Mouse (Mus musculus) midbrain, embryonic 16.5 days (tissue): ENCODE data around the gene Elovl6. TPM values are rescaled to one million over a fixed set of nuclear protein-coding genes. Genes with fewer than 3 reads are reported as not detected.

Experiments used
- ATAC-seq: fragments of 200-750 bp; cut with Nextera tagmentation; 2 replicates; pipeline ENCODE4 v1.8.0; 2017; ENCODE audit warnings: moderate TSS enrichment
- H3K27ac ChIP-seq: fragments of 300-500 bp; sonication (generic); 2 replicates; pipeline ENCODE4 v1.5.1; 2014; ENCODE audit warnings: mild to moderate bottlenecking, low read length, mixed read lengths
- H3K27me3 ChIP-seq: fragments of 300-500 bp; sonication (generic); 2 replicates; pipeline ENCODE4 v1.6.1; 2014; ENCODE audit warnings: low read depth, low read length, mixed read lengths; ENCODE audit not compliant: control insufficient read depth, insufficient read depth
- H3K36me3 ChIP-seq: fragments of 300-500 bp; sonication (generic); 2 replicates; pipeline ENCODE4 v1.6.1; 2014; ENCODE audit warnings: mild to moderate bottlenecking, low read length, moderate library complexity, mixed read lengths; ENCODE audit not compliant: control insufficient read depth, insufficient read depth
- H3K4me1 ChIP-seq: fragments of 300-500 bp; sonication (generic); 2 replicates; pipeline ENCODE4 v1.6.1; 2014; ENCODE audit warnings: mild to moderate bottlenecking, low read length, mixed read lengths; ENCODE audit not compliant: control insufficient read depth, insufficient read depth
- H3K4me2 ChIP-seq: fragments of 300-500 bp; sonication (generic); 2 replicates; pipeline ENCODE4 v1.6.1; 2014; ENCODE audit warnings: mild to moderate bottlenecking, low read length, mixed read lengths
- H3K4me3 ChIP-seq: fragments of 300-500 bp; sonication (generic); 2 replicates; pipeline ENCODE4 v1.5.1; 2014; ENCODE audit warnings: low read depth, mild to moderate bottlenecking, low read length, moderate library complexity, mixed read lengths
- H3K9ac ChIP-seq: fragments of 300-500 bp; sonication (generic); 2 replicates; pipeline ENCODE4 v1.6.1; 2014; ENCODE audit warnings: low read depth, low read length, mixed read lengths
- H3K9me3 ChIP-seq: fragments of 300-500 bp; sonication (generic); replicated peaks from 2 replicates; pipeline ENCODE4 v1.6.1; 2014; ENCODE audit warnings: mild to moderate bottlenecking, low read length, mixed read lengths; ENCODE audit not compliant: control insufficient read depth, poor library complexity, severe bottlenecking
- WGBS: fragments of 180-500 bp; shearing (Covaris S2); extraction: QIAGEN DNeasy Blood & Tissue Kit; methylation state at CpG from one replicate; pipeline ENCODE4 v1.1.7; 2014; 5-methylcytosine and 5-hydroxymethylcytosine counted together
- polyA plus RNA-seq: library from polyadenylated mRNA; unstranded; fragments of >200 nt; fragmentation: Nextera tagmentation; extraction: Ambion mirVana; gene quantifications from 2 replicates; pipeline ENCODE4 v1.2.1, GENCODE M21; 2015

The Elovl6 gene
- polyA plus RNA-seq, 1 experiment from 2014 or later, result 46.7 TPM

- no peaks in the 10 kb centered on the region for H3K36me3 ChIP-seq
- 23% methylated on average over 6 of the region's 6 CpGs for WGBS
- H3K9ac ChIP-seq, result peak overlapping the region; percentile 99
- ATAC-seq, result no peak
- H3K9me3 ChIP-seq, result no peaks in the 10 kb centered on the region
- peak overlapping the region; percentile 59 for H3K4me2 ChIP-seq
- H3K27me3 ChIP-seq, result no peaks in the 10 kb centered on the region
- peak overlapping the region; percentile 91 for H3K4me3 ChIP-seq
- peak overlapping the region; percentile 91 for H3K27ac ChIP-seq
- peaks cover 36% of the 10 kb centered on the region for H3K4me1 ChIP-seq
Observed at GRCm38 (mm10) chr3:129535444-129535843, 3.3 kb downstream of the Elovl6 start.

- Histone ChIP-seq H3K36me3 (no peaks in the 10 kb centered on the region), H3K4me3 (peak overlapping the region; percentile 91), H3K9me3 (no peaks in the 10 kb centered on the region), H3K27ac (peak overlapping the region; percentile 91), H3K9ac (peak overlapping the region; percentile 99), H3K27me3 (no peaks in the 10 kb centered on the region), H3K4me2 (peak overlapping the region; percentile 59), H3K4me1 (peaks cover 36% of the 10 kb centered on the region)
- ATAC-seq, result peak; percentile 94
- WGBS, result under 1% methylated on average over 11 of the region's 11 CpGs
Observed at GRCm38 (mm10) chr3:129536109-129536508, 4.0 kb downstream of the Elovl6 start.

GRCm38 (mm10) chr3:129537954-129538353 lies 5.8 kb downstream of the Elovl6 start:
- Histone ChIP-seq H3K36me3 (no peaks in the 10 kb centered on the region; the same call in 1 of the 2 replicates), H3K27ac (0 out of 2 replicates have a peak overlapping the region, but pooled peaks have one; percentile 4), H3K4me2 (0 out of 2 replicates have a peak overlapping the region, but pooled peaks have one; percentile 13), H3K9ac (no peak overlapping the region), H3K4me1 (peaks cover 31% of the 10 kb centered on the region), H3K4me3 (no peak overlapping the region), H3K9me3 (no peaks in the 10 kb centered on the region), H3K27me3 (no peaks in the 10 kb centered on the region)
- no peak for ATAC-seq
- WGBS, result 35% methylated on average over 5 of the region's 5 CpGs

- Histone ChIP-seq H3K9me3 (peaks cover 3% of the 10 kb centered on the region; the same call in 1 of the 2 replicates), H3K27ac (no peak overlapping the region), H3K36me3 (peaks cover 7% of the 10 kb centered on the region; the same call in 1 of the 2 replicates), H3K27me3 (no peaks in the 10 kb centered on the region), H3K4me1 (peaks cover 22% of the 10 kb centered on the region), H3K4me3 (no peak overlapping the region), H3K9ac (no peak overlapping the region), H3K4me2 (no peak overlapping the region)
- 87% methylated on average over 2 of the region's 2 CpGs for WGBS
- ATAC-seq, result no peak
Observed at GRCm38 (mm10) chr3:129540882-129541281, 8.7 kb downstream of the Elovl6 start.

GRCm38 (mm10) chr3:129541456-129541855 lies 9.3 kb downstream of the Elovl6 start:
- H3K4me1 ChIP-seq, result peaks cover 22% of the 10 kb centered on the region
- H3K9ac ChIP-seq, result no peak overlapping the region
- H3K27ac ChIP-seq, result no peak overlapping the region
- peaks cover 7% of the 10 kb centered on the region; the same call in 1 of the 2 replicates for H3K36me3 ChIP-seq
- no peak for ATAC-seq
- H3K9me3 ChIP-seq, result peaks cover 3% of the 10 kb centered on the region; the same call in 1 of the 2 replicates
- no peaks in the 10 kb centered on the region for H3K27me3 ChIP-seq
- 97% methylated on average over 11 of the region's 11 CpGs for WGBS
- H3K4me3 ChIP-seq, result no peak overlapping the region
- H3K4me2 ChIP-seq, result no peak overlapping the region

- Histone ChIP-seq H3K4me3 (no peak overlapping the region), H3K36me3 (peaks cover 7% of the 10 kb centered on the region; the same call in 1 of the 2 replicates), H3K27me3 (no peaks in the 10 kb centered on the region), H3K4me2 (no peak overlapping the region), H3K27ac (no peak overlapping the region), H3K9me3 (peaks cover 3% of the 10 kb centered on the region; the same call in 1 of the 2 replicates), H3K4me1 (peaks cover 3% of the 10 kb centered on the region), H3K9ac (no peak overlapping the region)
- ATAC-seq, result no peak
- WGBS, result 96% methylated on average over 3 of the region's 3 CpGs
Observed at GRCm38 (mm10) chr3:129543376-129543775, 11.2 kb downstream of the Elovl6 start.

GRCm38 (mm10) chr3:129544217-129544616 lies 12.1 kb downstream of the Elovl6 start:
- no peak for ATAC-seq
- peaks cover 3% of the 10 kb centered on the region; the same call in 1 of the 2 replicates for H3K9me3 ChIP-seq
- 0 out of 2 replicates have a peak, but pooled peaks cover 2% of the 10 kb centered on the region for H3K4me1 ChIP-seq
- no peak overlapping the region for H3K4me2 ChIP-seq
- no peak overlapping the region for H3K27ac ChIP-seq
- H3K4me3 ChIP-seq, result no peak overlapping the region
- H3K9ac ChIP-seq, result no peak overlapping the region
- no peaks in the 10 kb centered on the region for H3K27me3 ChIP-seq
- WGBS, result 100% methylated on average over 1 of the region's 1 CpGs
- peaks cover 7% of the 10 kb centered on the region; the same call in 1 of the 2 replicates for H3K36me3 ChIP-seq

- no peak overlapping the region for H3K9ac ChIP-seq
- no peak for ATAC-seq
- 76% methylated on average over 1 of the region's 1 CpGs for WGBS
- H3K27me3 ChIP-seq, result no peaks in the 10 kb centered on the region
- 0 out of 2 replicates have a peak, but pooled peaks cover 1% of the 10 kb centered on the region for H3K4me1 ChIP-seq
- no peak overlapping the region for H3K4me2 ChIP-seq
- H3K27ac ChIP-seq, result no peak overlapping the region
- no peak overlapping the region for H3K4me3 ChIP-seq
- peaks cover 3% of the 10 kb centered on the region; the same call in 1 of the 2 replicates for H3K9me3 ChIP-seq
- peaks cover 7% of the 10 kb centered on the region; the same call in 1 of the 2 replicates for H3K36me3 ChIP-seq
Observed at GRCm38 (mm10) chr3:129545228-129545627, 13.1 kb downstream of the Elovl6 start.

GRCm38 (mm10) chr3:129545801-129546200 lies 13.6 kb downstream of the Elovl6 start:
- H3K36me3 ChIP-seq, result peaks cover 7% of the 10 kb centered on the region; the same call in 1 of the 2 replicates
- no peaks in the 10 kb centered on the region for H3K27me3 ChIP-seq
- WGBS, result 83% methylated on average over 6 of the region's 6 CpGs
- no peak overlapping the region for H3K27ac ChIP-seq
- no peaks in the 10 kb centered on the region for H3K4me1 ChIP-seq
- no peak overlapping the region for H3K4me3 ChIP-seq
- ATAC-seq, result no peak
- H3K4me2 ChIP-seq, result no peak overlapping the region
- peaks cover 3% of the 10 kb centered on the region; the same call in 1 of the 2 replicates for H3K9me3 ChIP-seq
- H3K9ac ChIP-seq, result no peak overlapping the region
